In genomic region chr11:109218722-109219430, GRCm38 (mm10) we compare ENCODE assay signal across 15 mouse cellular contexts.
DNase-seq lines count a peak whose midpoint lies in the region; ATAC-seq lines count a peak whose summit lies in the region.
"Had no signal": no experiment of that assay in that cellular context is flagged by ENCODE, and none has a peak within 500 bp of the region (broad histone marks: within the 10 kb centered on the region; RNA-seq: fewer than 3 reads in every experiment).

No protein-coding gene starts in this region.

- H3K4me3 ChIP-seq in hindbrain, embryonic 12.5 days: no peak overlapping the region
- H3K4me3 ChIP-seq in hindbrain, embryonic 16.5 days (ENCODE audit: low read length): no peak overlapping the region
- H3K4me3 ChIP-seq in embryonic facial prominence, embryonic 10.5 days: no peak overlapping the region
- H3K4me3 ChIP-seq: forebrain, embryonic 15.5 days had no signal

- H3K4me1 ChIP-seq in hindbrain, embryonic 12.5 days: peaks cover 15% of the 10 kb centered on the region
- peaks cover 11% of the 10 kb centered on the region for H3K4me1 ChIP-seq in hindbrain, embryonic 16.5 days (ENCODE audit: control insufficient read depth, insufficient read depth, low read depth, low read length)
- peaks cover 16% of the 10 kb centered on the region for H3K4me1 ChIP-seq in embryonic facial prominence, embryonic 10.5 days

- H3K27ac ChIP-seq in hindbrain, embryonic 12.5 days: 0 out of 2 replicates have a peak overlapping the region, but pooled peaks have one; percentile 13
- H3K27ac ChIP-seq in hindbrain, embryonic 16.5 days (ENCODE audit: low read depth, low read length): no peak overlapping the region
- H3K27ac ChIP-seq in embryonic facial prominence, embryonic 10.5 days (replicated peaks): no peak overlapping the region
- H3K27ac ChIP-seq: forebrain, embryonic 15.5 days had no signal

- ATAC-seq in hindbrain, embryonic 12.5 days (ENCODE audit: low FRiP score): no peak
- no peak for ATAC-seq in hindbrain, embryonic 16.5 days
- peak; percentile 73 for ATAC-seq in inflammation-experienced regulatory T-cells, adult 6 months
- ATAC-seq: intestine, postnatal 0 days had no signal

- WGBS in hindbrain, embryonic 12.5 days: 85% methylated on average over 15 of the region's 15 CpGs
- 83% methylated on average over 15 of the region's 15 CpGs for WGBS in hindbrain, embryonic 16.5 days
- 84% methylated on average over 15 of the region's 15 CpGs for WGBS in embryonic facial prominence, embryonic 10.5 days

- H3K27me3 ChIP-seq in hindbrain, embryonic 12.5 days: no peaks in the 10 kb centered on the region
- no peaks in the 10 kb centered on the region for H3K27me3 ChIP-seq in hindbrain, embryonic 16.5 days (replicated peaks; ENCODE audit: control insufficient read depth, insufficient read depth, low read length)
- peaks cover 20% of the 10 kb centered on the region; the same call in 1 of the 2 replicates for H3K27me3 ChIP-seq in embryonic facial prominence, embryonic 10.5 days (replicated peaks; ENCODE audit: low read depth, poor library complexity, severe bottlenecking)
- H3K27me3 ChIP-seq: forebrain, embryonic 15.5 days had no signal

- no peaks in the 10 kb centered on the region for H3K9me3 ChIP-seq in hindbrain, embryonic 12.5 days (replicated peaks)
- H3K9me3 ChIP-seq in hindbrain, embryonic 16.5 days (ENCODE audit: control insufficient read depth, low read length): no peaks in the 10 kb centered on the region
- no peaks in the 10 kb centered on the region for H3K9me3 ChIP-seq in embryonic facial prominence, embryonic 10.5 days
- H3K9me3 ChIP-seq: forebrain, embryonic 15.5 days had no signal

- no peak overlapping the region for H3K4me2 ChIP-seq in hindbrain, embryonic 12.5 days (replicated peaks)
- no peak overlapping the region for H3K4me2 ChIP-seq in hindbrain, embryonic 16.5 days (ENCODE audit: low read length)
- H3K4me2 ChIP-seq: forebrain, embryonic 15.5 days had no signal

- H3K36me3 ChIP-seq in hindbrain, embryonic 12.5 days: no peaks in the 10 kb centered on the region
- no peaks in the 10 kb centered on the region for H3K36me3 ChIP-seq in hindbrain, embryonic 16.5 days (ENCODE audit: control insufficient read depth, insufficient read depth, low read length)
- no peaks in the 10 kb centered on the region for H3K36me3 ChIP-seq in embryonic facial prominence, embryonic 10.5 days (replicated peaks)
- H3K36me3 ChIP-seq: forebrain, embryonic 15.5 days had no signal

- peak; percentile 46 to 50 for DNase-seq in CD8-positive naive resting alpha-beta T cell, adult 2 months (ENCODE audit: low read depth in 2 of 2, low spot score in 2 of 2)
- DNase-seq in naive thymus-derived CD4-positive, alpha-beta T cell, adult 2 months (ENCODE audit: low read depth): peak; percentile 63
- no peak for DNase-seq in embryonic facial prominence, embryonic 10.5 days (ENCODE audit: low spot score)
- no peak for DNase-seq in frontal cortex, adult 2 months (ENCODE audit: extremely low spot score in 1 of 2, low spot score in 1 of 2)
- DNase-seq: cerebellum, adult 8-10 months; gastrocnemius, postnatal 10 days; heart, postnatal 10 days; kidney, postnatal 36 days; liver; lung, adult 18-20 months had no signal

- H3K9ac ChIP-seq in hindbrain, embryonic 12.5 days: no peak overlapping the region
- H3K9ac ChIP-seq in hindbrain, embryonic 16.5 days (ENCODE audit: low read depth, low read length): no peak overlapping the region
- H3K9ac ChIP-seq: forebrain, embryonic 15.5 days had no signal

Comparison
In these comparisons a context has a peak if more than half of its experiments do, and no peak if none do; other contexts are left out.
1. DNase-seq: peak in CD8-positive naive resting alpha-beta T cell, adult 2 months (2 of 2) and naive thymus-derived CD4-positive, alpha-beta T cell, adult 2 months (single experiment); none in embryonic facial prominence, embryonic 10.5 days (single experiment) and frontal cortex, adult 2 months (0 of 2).